Comparison of ENCODE assay signal across 19 mouse cellular contexts in the genomic region with DNA sequence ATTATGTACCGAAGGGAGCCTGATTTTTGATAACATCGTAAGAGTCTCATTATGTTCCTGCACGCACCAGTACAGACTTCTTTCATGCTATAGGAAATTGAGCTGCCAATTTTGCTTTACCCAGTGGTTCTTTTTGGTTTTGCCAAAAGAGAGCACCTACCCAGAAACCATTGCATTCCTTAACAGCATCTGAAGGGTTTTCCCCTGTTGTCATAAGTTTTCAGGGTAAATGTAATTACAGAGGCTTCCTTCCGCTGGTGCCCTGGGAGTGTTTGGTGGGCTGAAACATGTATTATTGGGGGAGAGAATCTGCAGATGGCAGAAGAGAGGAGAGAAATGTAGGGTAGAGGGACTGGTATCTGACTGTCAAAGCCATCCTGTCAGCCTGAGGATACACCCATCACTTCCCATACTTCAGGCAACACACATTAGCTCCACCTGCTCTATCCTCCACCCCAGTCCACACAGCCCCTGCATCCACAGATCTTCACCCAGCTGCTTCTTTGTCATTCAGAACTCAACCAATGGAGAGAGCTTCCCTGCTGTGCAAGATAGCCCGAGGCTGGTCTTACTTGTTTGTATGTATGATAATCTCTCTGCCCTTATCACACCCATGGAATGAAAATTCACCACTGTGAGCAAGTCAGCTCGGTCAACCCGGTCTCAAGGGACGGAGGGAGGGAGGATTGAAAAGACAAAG.
DNase-seq lines count a peak whose midpoint lies in the region; ATAC-seq and TF ChIP-seq lines count a peak whose summit lies in the region.
"Had no signal": no experiment of that assay in that cellular context is flagged by ENCODE, and none has a peak within 500 bp of the region (broad histone marks: within the 10 kb centered on the region; RNA-seq: fewer than 3 reads in every experiment).

No protein-coding gene starts in this region.

- H3K9ac ChIP-seq in hindbrain, embryonic 12.5 days, result no peak overlapping the region
- H3K9ac ChIP-seq in hindbrain, embryonic 14.5 days, result no peak overlapping the region
- H3K9ac ChIP-seq in midbrain, embryonic 15.5 days, result no peak overlapping the region
- H3K9ac ChIP-seq: heart, embryonic 15.5 days; hindbrain, embryonic 15.5 days; limb, embryonic 12.5 days; liver, embryonic 15.5 days had no signal

- H3K27ac ChIP-seq in hindbrain, embryonic 12.5 days, result no peak overlapping the region
- H3K27ac ChIP-seq in hindbrain, embryonic 14.5 days, result no peak overlapping the region
- H3K27ac ChIP-seq in midbrain, embryonic 15.5 days, result no peak overlapping the region
- H3K27ac ChIP-seq: gastrocnemius, adult 2 months; heart, embryonic 15.5 days; hindbrain, embryonic 15.5 days; limb, embryonic 12.5 days; liver, embryonic 15.5 days had no signal

- H3K27me3 ChIP-seq in hindbrain, embryonic 12.5 days, result no peaks in the 10 kb centered on the region
- no peaks in the 10 kb centered on the region for H3K27me3 ChIP-seq in hindbrain, embryonic 14.5 days (ENCODE audit: control insufficient read depth, insufficient read depth, low read length)
- no peaks in the 10 kb centered on the region for H3K27me3 ChIP-seq in midbrain, embryonic 15.5 days (replicated peaks)
- H3K27me3 ChIP-seq: hindbrain, embryonic 15.5 days; limb, embryonic 12.5 days; liver, embryonic 15.5 days had no signal

- H3K9me3 ChIP-seq in hindbrain, embryonic 12.5 days (replicated peaks), result no peaks in the 10 kb centered on the region
- no peaks in the 10 kb centered on the region for H3K9me3 ChIP-seq in hindbrain, embryonic 14.5 days (ENCODE audit: control insufficient read depth, low read length)
- H3K9me3 ChIP-seq in midbrain, embryonic 15.5 days, result no peaks in the 10 kb centered on the region
- H3K9me3 ChIP-seq: heart, embryonic 15.5 days; hindbrain, embryonic 15.5 days; liver, embryonic 15.5 days had no signal

- 59% methylated on average over 8 of the region's 8 CpGs for WGBS in hindbrain, embryonic 12.5 days
- 57% methylated on average over 8 of the region's 8 CpGs for WGBS in hindbrain, embryonic 14.5 days
- 52% methylated on average over 8 of the region's 8 CpGs for WGBS in midbrain, embryonic 15.5 days

- TF ChIP-seq POLR2A in brain, embryonic 14.5 days (IDR thresholded peaks at IDR 0.05; ENCODE audit: borderline replicate concordance, extremely low read depth, insufficient read depth, insufficient read length, poor library complexity, severe bottlenecking), result no peak

- H3K4me2 ChIP-seq in hindbrain, embryonic 12.5 days (replicated peaks), result no peak overlapping the region
- no peak overlapping the region for H3K4me2 ChIP-seq in hindbrain, embryonic 14.5 days (replicated peaks)
- no peak overlapping the region for H3K4me2 ChIP-seq in midbrain, embryonic 15.5 days
- H3K4me2 ChIP-seq: heart, embryonic 15.5 days; hindbrain, embryonic 15.5 days; limb, embryonic 12.5 days; liver, embryonic 15.5 days had no signal

- H3K4me3 ChIP-seq in hindbrain, embryonic 12.5 days, result no peak overlapping the region
- H3K4me3 ChIP-seq in hindbrain, embryonic 14.5 days (replicated peaks; ENCODE audit: low read length), result no peak overlapping the region
- H3K4me3 ChIP-seq in midbrain, embryonic 15.5 days, result no peak overlapping the region
- H3K4me3 ChIP-seq: gastrocnemius, adult 2 months; heart, embryonic 15.5 days; hindbrain, embryonic 15.5 days; limb, embryonic 12.5 days; liver, embryonic 15.5 days had no signal

- H3K36me3 ChIP-seq in hindbrain, embryonic 12.5 days, result no peaks in the 10 kb centered on the region
- H3K36me3 ChIP-seq in hindbrain, embryonic 14.5 days (replicated peaks; ENCODE audit: control insufficient read depth, insufficient read depth), result no peaks in the 10 kb centered on the region
- H3K36me3 ChIP-seq in midbrain, embryonic 15.5 days (replicated peaks), result no peaks in the 10 kb centered on the region
- H3K36me3 ChIP-seq: heart, embryonic 15.5 days; hindbrain, embryonic 15.5 days; limb, embryonic 12.5 days; liver, embryonic 15.5 days had no signal

- intact Hi-C loops in left cerebral cortex, postnatal 4 days (cut with DNase I), result no loop called here

- H3K4me1 ChIP-seq in hindbrain, embryonic 12.5 days, result peaks cover 7% of the 10 kb centered on the region
- H3K4me1 ChIP-seq in hindbrain, embryonic 14.5 days (replicated peaks; ENCODE audit: control insufficient read depth, insufficient read depth, low read length), result no peaks in the 10 kb centered on the region
- no peaks in the 10 kb centered on the region for H3K4me1 ChIP-seq in midbrain, embryonic 15.5 days
- H3K4me1 ChIP-seq: hindbrain, embryonic 15.5 days; limb, embryonic 12.5 days; liver, embryonic 15.5 days had no signal

- TF ChIP-seq CTCF in brain, embryonic 14.5 days (IDR thresholded peaks at IDR 0.05; ENCODE audit: borderline replicate concordance, extremely low read depth, insufficient read depth, insufficient read length), result no peak

- DNase-seq in hindbrain, embryonic 14.5 days (ENCODE audit: low spot score), result no peak
- DNase-seq in ES-CJ7 (ENCODE audit: low read depth, low spot score), result peak; percentile 92
- DNase-seq in brain, embryonic 14.5 days (ENCODE audit: low read depth), result peak; percentile 42
- DNase-seq in left cerebral cortex, postnatal 4 days, result no peak
- DNase-seq in right cerebral cortex, postnatal 4 days, result no peak
- no peak for DNase-seq in adrenal gland, adult 2 months
- DNase-seq: cerebellum, postnatal 14 days; gastrocnemius, adult 2 months; heart, adult 18-20 months; kidney, adult 2 months; kidney, postnatal 14 days; right cerebral cortex, postnatal 14 days had no signal

- ATAC-seq in hindbrain, embryonic 12.5 days (ENCODE audit: low FRiP score), result peak; percentile 64; the same call in 1 of the 2 replicates
- ATAC-seq in hindbrain, embryonic 14.5 days (ENCODE audit: low FRiP score), result no peak
- ATAC-seq in midbrain, embryonic 15.5 days (replicated peaks), result 0 out of 2 replicates have a peak, but pooled peaks have one; percentile 45
- ATAC-seq: forebrain, embryonic 16.5 days had no signal

Comparison
In these comparisons a context has a peak if more than half of its experiments do, and no peak if none do; other contexts are left out.
1. DNase-seq: peak in ES-CJ7 (single experiment) and brain, embryonic 14.5 days (single experiment); none in hindbrain, embryonic 14.5 days (single experiment), left cerebral cortex, postnatal 4 days (single experiment), right cerebral cortex, postnatal 4 days (single experiment) and adrenal gland, adult 2 months (single experiment).